Mouse (Mus musculus) lung, postnatal 0 days (tissue): Measurements from ENCODE around the gene Zbtb22.
"Not testable (repeated sequence)": the region's sequence is repeated elsewhere in the genome, so short reads cannot be mapped to it uniquely, and the experiment has no call there.

Experiments used
- CTCF ChIP-seq: IDR thresholded peaks from 2 replicates; pipeline ENCODE4 v1.5.1; 2016; ENCODE audit warnings: antibody characterized with exemption, mild to moderate bottlenecking
- EP300 ChIP-seq: IDR thresholded peaks from 2 replicates; pipeline ENCODE4 v1.6.1; 2016; ENCODE audit warnings: antibody characterized with exemption, mild to moderate bottlenecking, control low read depth

- not testable (repeated sequence) for TF ChIP-seq CTCF, EP300
Measured at GRCm38 (mm10) chr17:33887802-33888201, 27.9 kb upstream of the Zbtb22 start.
